Mouse (Mus musculus): ENCODE data around the gene Cep170b. TPM values are rescaled to one million over a fixed set of nuclear protein-coding genes. Genes with fewer than 3 reads are reported as not detected.

Cep170b gene
- polyA plus RNA-seq, 1 experiment = 28.8 TPM

- no peak overlapping the region for H3K27ac ChIP-seq (ENCODE audit: control insufficient read depth, insufficient read depth, low read depth, low read length)
- no peaks in the 10 kb centered on the region for H3K27me3 ChIP-seq (ENCODE audit: control insufficient read depth, insufficient read depth, low read length)
- H3K4me1 ChIP-seq (ENCODE audit: control insufficient read depth, insufficient read depth, low read length) = no peaks in the 10 kb centered on the region
- H3K4me3 ChIP-seq (ENCODE audit: control insufficient read depth, low read depth, low read length) = no peak overlapping the region
- H3K36me3 ChIP-seq (ENCODE audit: control insufficient read depth, insufficient read depth, low read length) = no peaks in the 10 kb centered on the region
- no peak for TF ChIP-seq CTCF (IDR thresholded peaks at IDR 0.05; ENCODE audit: control insufficient read depth, insufficient read depth, insufficient replicate concordance, low read depth, low read length)
- TF ChIP-seq POLR2A (IDR thresholded peaks at IDR 0.05; ENCODE audit: control insufficient read depth, low read depth, low read length) = no peak
Measured at GRCm38 (mm10) chr12:112745716-112746115, 25.5 kb downstream of the Cep170b start.

GRCm38 (mm10) chr12:112746461-112746807 lies 26.2 kb downstream of the Cep170b start:
- Histone ChIP-seq H3K27me3 (ENCODE audit: control insufficient read depth, insufficient read depth, low read length) (no peaks in the 10 kb centered on the region), H3K4me3 (ENCODE audit: control insufficient read depth, low read depth, low read length) (no peak overlapping the region), H3K36me3 (ENCODE audit: control insufficient read depth, insufficient read depth, low read length) (no peaks in the 10 kb centered on the region), H3K4me1 (ENCODE audit: control insufficient read depth, insufficient read depth, low read length) (no peaks in the 10 kb centered on the region), H3K27ac (ENCODE audit: control insufficient read depth, insufficient read depth, low read depth, low read length) (no peak overlapping the region)
- TF ChIP-seq CTCF (IDR thresholded peaks at IDR 0.05; ENCODE audit: control insufficient read depth, insufficient read depth, insufficient replicate concordance, low read depth, low read length) (no peak), POLR2A (IDR thresholded peaks at IDR 0.05; ENCODE audit: control insufficient read depth, low read depth, low read length) (no peak)

DNA sequence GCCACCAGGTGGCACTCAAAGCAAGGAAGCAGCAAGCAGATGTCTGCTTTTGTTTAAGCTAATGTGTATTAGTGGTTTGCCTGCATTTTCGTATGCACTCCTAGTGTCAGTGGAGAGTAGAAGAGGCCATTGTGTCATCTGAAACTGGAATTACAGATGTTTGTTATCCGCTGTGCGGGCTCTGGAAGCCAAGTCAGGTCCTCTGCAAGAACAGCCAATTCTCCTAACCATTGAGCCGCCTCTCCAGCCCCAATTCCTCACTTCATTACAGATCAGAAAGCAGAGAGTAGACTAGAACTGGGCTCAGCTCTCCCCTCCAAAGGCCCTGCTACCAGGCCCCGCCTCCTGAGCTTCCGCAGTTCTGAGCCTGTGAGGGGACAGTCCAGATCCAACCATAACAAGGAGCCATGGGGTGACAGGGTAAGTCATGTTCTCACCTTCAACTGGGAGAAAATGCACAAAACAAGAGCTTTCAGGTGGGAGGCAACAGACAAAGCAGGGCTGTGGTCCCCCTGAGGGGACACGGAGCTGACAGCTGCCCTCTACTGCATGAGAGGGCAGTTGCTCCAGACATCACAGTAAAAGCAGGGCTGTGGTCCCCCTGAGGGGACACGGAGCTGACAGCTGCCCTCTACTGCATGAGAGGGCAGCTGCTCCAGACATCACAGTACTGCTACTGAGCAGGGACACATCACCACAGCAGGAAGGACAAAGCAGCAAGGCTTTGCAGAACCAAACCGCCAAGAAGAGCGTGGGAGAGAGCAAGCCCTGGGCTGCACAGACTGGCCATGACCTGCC lies 26.8 kb downstream of the Cep170b start:
- Histone ChIP-seq H3K4me1 (ENCODE audit: control insufficient read depth, insufficient read depth, low read length) (no peaks in the 10 kb centered on the region), H3K27me3 (ENCODE audit: control insufficient read depth, insufficient read depth, low read length) (no peaks in the 10 kb centered on the region), H3K27ac (ENCODE audit: control insufficient read depth, insufficient read depth, low read depth, low read length) (no peak overlapping the region), H3K36me3 (ENCODE audit: control insufficient read depth, insufficient read depth, low read length) (no peaks in the 10 kb centered on the region), H3K4me3 (ENCODE audit: control insufficient read depth, low read depth, low read length) (no peak overlapping the region)
- no peak for TF ChIP-seq CTCF (IDR thresholded peaks at IDR 0.05; ENCODE audit: control insufficient read depth, insufficient read depth, insufficient replicate concordance, low read depth, low read length)
- no peak for TF ChIP-seq POLR2A (IDR thresholded peaks at IDR 0.05; ENCODE audit: control insufficient read depth, low read depth, low read length)

- H3K36me3 ChIP-seq (ENCODE audit: control insufficient read depth, insufficient read depth, low read length) = no peaks in the 10 kb centered on the region
- no peaks in the 10 kb centered on the region for H3K4me1 ChIP-seq (ENCODE audit: control insufficient read depth, insufficient read depth, low read length)
- H3K27me3 ChIP-seq (ENCODE audit: control insufficient read depth, insufficient read depth, low read length) = no peaks in the 10 kb centered on the region
- H3K4me3 ChIP-seq (ENCODE audit: control insufficient read depth, low read depth, low read length) = no peak overlapping the region
- TF ChIP-seq POLR2A (IDR thresholded peaks at IDR 0.05; ENCODE audit: control insufficient read depth, low read depth, low read length) (no peak), CTCF (IDR thresholded peaks at IDR 0.05; ENCODE audit: control insufficient read depth, insufficient read depth, insufficient replicate concordance, low read depth, low read length) (no peak)
- no peak overlapping the region for H3K27ac ChIP-seq (ENCODE audit: control insufficient read depth, insufficient read depth, low read depth, low read length)
Measured at GRCm38 (mm10) chr12:112747606-112747970, 27.3 kb downstream of the Cep170b start.

GRCm38 (mm10) chr12:112750976-112751375 lies 30.7 kb downstream of the Cep170b start:
- no peak overlapping the region for H3K4me3 ChIP-seq (ENCODE audit: control insufficient read depth, low read depth, low read length)

DNA sequence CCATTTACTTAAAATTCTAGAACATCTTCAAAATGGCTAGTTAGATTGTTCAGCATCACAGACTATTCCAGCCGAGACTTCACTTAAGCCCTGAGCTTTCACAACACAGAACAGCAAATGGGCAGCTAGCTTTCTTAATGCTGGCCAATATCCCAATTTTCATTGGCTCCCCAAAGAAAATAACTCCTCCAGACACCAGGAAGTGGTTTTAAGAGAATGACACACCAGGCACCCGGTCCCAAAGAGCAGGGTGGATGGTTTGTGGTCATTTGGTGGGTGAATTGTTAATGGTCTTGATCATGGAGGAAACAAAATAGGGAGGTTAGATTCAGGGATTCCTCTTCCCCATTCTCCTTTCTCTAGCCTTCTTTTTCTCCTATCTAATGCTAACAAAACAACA lies 32.1 kb downstream of the Cep170b start:
- Histone ChIP-seq H3K4me1 (ENCODE audit: control insufficient read depth, insufficient read depth, low read length) (no peaks in the 10 kb centered on the region; the same call in none of the 2 replicates), H3K4me3 (ENCODE audit: control insufficient read depth, low read depth, low read length) (no peak overlapping the region), H3K27ac (ENCODE audit: control insufficient read depth, insufficient read depth, low read depth, low read length) (no peak overlapping the region), H3K27me3 (ENCODE audit: control insufficient read depth, insufficient read depth, low read length) (no peaks in the 10 kb centered on the region), H3K36me3 (ENCODE audit: control insufficient read depth, insufficient read depth, low read length) (no peaks in the 10 kb centered on the region)
- no peak for TF ChIP-seq POLR2A (IDR thresholded peaks at IDR 0.05; ENCODE audit: control insufficient read depth, low read depth, low read length)
- no peak for TF ChIP-seq CTCF (IDR thresholded peaks at IDR 0.05; ENCODE audit: control insufficient read depth, insufficient read depth, insufficient replicate concordance, low read depth, low read length)

More at GRCm38 (mm10) chr12:112750976-112751375, 30.7 kb downstream of the Cep170b start:
- Histone ChIP-seq H3K27ac (ENCODE audit: control insufficient read depth, insufficient read depth, low read depth, low read length) (no peak overlapping the region), H3K27me3 (ENCODE audit: control insufficient read depth, insufficient read depth, low read length) (no peaks in the 10 kb centered on the region), H3K36me3 (ENCODE audit: control insufficient read depth, insufficient read depth, low read length) (no peaks in the 10 kb centered on the region), H3K4me1 (ENCODE audit: control insufficient read depth, insufficient read depth, low read length) (no peaks in the 10 kb centered on the region; the same call in 1 of the 2 replicates)
- TF ChIP-seq CTCF (IDR thresholded peaks at IDR 0.05; ENCODE audit: control insufficient read depth, insufficient read depth, insufficient replicate concordance, low read depth, low read length) = no peak
- no peak for TF ChIP-seq POLR2A (IDR thresholded peaks at IDR 0.05; ENCODE audit: control insufficient read depth, low read depth, low read length)

GRCm38 (mm10) chr12:112755900-112756299 lies 35.6 kb downstream of the Cep170b start:
- no peak for TF ChIP-seq POLR2A (IDR thresholded peaks at IDR 0.05; ENCODE audit: control insufficient read depth, low read depth, low read length)
- no peak for TF ChIP-seq CTCF (IDR thresholded peaks at IDR 0.05; ENCODE audit: control insufficient read depth, insufficient read depth, insufficient replicate concordance, low read depth, low read length)
- H3K27me3 ChIP-seq (ENCODE audit: control insufficient read depth, insufficient read depth, low read length) = no peaks in the 10 kb centered on the region
- no peak overlapping the region for H3K4me3 ChIP-seq (ENCODE audit: control insufficient read depth, low read depth, low read length)
- peaks cover 5% of the 10 kb centered on the region for H3K4me1 ChIP-seq (ENCODE audit: control insufficient read depth, insufficient read depth, low read length)
- no peaks in the 10 kb centered on the region for H3K36me3 ChIP-seq (ENCODE audit: control insufficient read depth, insufficient read depth, low read length)
- no peak overlapping the region for H3K27ac ChIP-seq (ENCODE audit: control insufficient read depth, insufficient read depth, low read depth, low read length)

Data from testis, adult 2 months (tissue).